Comparison of ENCODE assay signal across 11 mouse cellular contexts in genomic region chr15:97823479-97823878, GRCm38 (mm10). TPM values are rescaled to one million over a fixed set of nuclear protein-coding genes. Genes with fewer than 3 reads are reported as not detected.
DNase-seq lines count a peak whose midpoint lies in the region; ATAC-seq and TF ChIP-seq lines count a peak whose summit lies in the region.
"Had no signal": no experiment of that assay in that cellular context is flagged by ENCODE, and none has a peak within 500 bp of the region (broad histone marks: within the 10 kb centered on the region; RNA-seq: fewer than 3 reads in every experiment).

No protein-coding gene starts in this region.

- no peak for ATAC-seq in neural tube, embryonic 13.5 days (ENCODE audit: low read depth)
- ATAC-seq in neural tube, embryonic 15.5 days (ENCODE audit: low FRiP score): no peak
- ATAC-seq: liver, embryonic 12.5 days had no signal

- no peaks in the 10 kb centered on the region for H3K9me3 ChIP-seq in neural tube, embryonic 13.5 days
- no peaks in the 10 kb centered on the region for H3K9me3 ChIP-seq in neural tube, embryonic 15.5 days (replicated peaks)
- H3K9me3 ChIP-seq: liver, embryonic 12.5 days had no signal

- 0 out of 2 replicates have a peak overlapping the region, but pooled peaks have one; percentile 1 for H3K9ac ChIP-seq in neural tube, embryonic 13.5 days
- H3K9ac ChIP-seq in neural tube, embryonic 15.5 days (replicated peaks): no peak overlapping the region
- H3K9ac ChIP-seq: liver, embryonic 12.5 days had no signal

- 0 out of 2 replicates have a peak overlapping the region, but pooled peaks have one; percentile 6 for H3K27ac ChIP-seq in kidney, adult 2 months (ENCODE audit: insufficient read depth, low read depth, low read length)
- peak overlapping the region; percentile 38; the same call in 1 of the 2 replicates for H3K27ac ChIP-seq in neural tube, embryonic 13.5 days (replicated peaks)
- H3K27ac ChIP-seq in neural tube, embryonic 15.5 days (replicated peaks): no peak overlapping the region
- H3K27ac ChIP-seq: liver, embryonic 12.5 days had no signal

- TF ChIP-seq CTCF in kidney, adult 2 months (conservative IDR thresholded peaks at IDR 0.05; ENCODE audit: insufficient read depth, insufficient read length, low read depth, low read length): no peak

- H3K36me3 ChIP-seq in kidney, adult 2 months (ENCODE audit: control insufficient read depth, insufficient read depth, low read length): no peaks in the 10 kb centered on the region
- 0 out of 2 replicates have a peak, but pooled peaks cover 3% of the 10 kb centered on the region for H3K36me3 ChIP-seq in neural tube, embryonic 13.5 days
- no peaks in the 10 kb centered on the region for H3K36me3 ChIP-seq in neural tube, embryonic 15.5 days

- WGBS in kidney, adult 2 months: 71% methylated on average over 12 of the region's 12 CpGs
- WGBS in neural tube, embryonic 13.5 days: 70% methylated on average over 12 of the region's 12 CpGs
- 62% methylated on average over 12 of the region's 12 CpGs for WGBS in neural tube, embryonic 15.5 days

- no peak overlapping the region for H3K4me2 ChIP-seq in neural tube, embryonic 13.5 days
- no peak overlapping the region for H3K4me2 ChIP-seq in neural tube, embryonic 15.5 days
- H3K4me2 ChIP-seq: liver, embryonic 12.5 days had no signal

- intact Hi-C loops in gastrocnemius, postnatal 14 days (cut with DNase I; ENCODE audit: low total_unique reads): no loop called here

- TF ChIP-seq POLR2A in kidney, adult 2 months (IDR thresholded peaks at IDR 0.05; ENCODE audit: low read depth, low read length): no peak

- no peaks in the 10 kb centered on the region for H3K27me3 ChIP-seq in kidney, adult 2 months (replicated peaks; ENCODE audit: control insufficient read depth, insufficient read depth, low read length)
- H3K27me3 ChIP-seq in neural tube, embryonic 13.5 days: no peaks in the 10 kb centered on the region
- no peaks in the 10 kb centered on the region for H3K27me3 ChIP-seq in neural tube, embryonic 15.5 days (replicated peaks)
- H3K27me3 ChIP-seq: liver, embryonic 12.5 days had no signal

- H3K4me1 ChIP-seq in kidney, adult 2 months (ENCODE audit: control insufficient read depth, insufficient read depth, low read length): peaks cover 35% of the 10 kb centered on the region
- H3K4me1 ChIP-seq in neural tube, embryonic 13.5 days (replicated peaks): peaks cover 87% of the 10 kb centered on the region
- peaks cover 80% of the 10 kb centered on the region for H3K4me1 ChIP-seq in neural tube, embryonic 15.5 days

- H3K4me3 ChIP-seq in kidney, adult 2 months (ENCODE audit: insufficient read depth, low read depth, low read length): no peak overlapping the region
- no peak overlapping the region for H3K4me3 ChIP-seq in neural tube, embryonic 13.5 days
- no peak overlapping the region for H3K4me3 ChIP-seq in neural tube, embryonic 15.5 days (replicated peaks)
- H3K4me3 ChIP-seq: liver, embryonic 12.5 days; myocyte had no signal

- peak; percentile 13 for DNase-seq in gastrocnemius, postnatal 14 days
- no peak for DNase-seq in gastrocnemius, adult 18-20 months (ENCODE audit: low spot score)
- no peak for DNase-seq in kidney, adult 2 months
- DNase-seq in kidney, adult 9 months: no peak
- DNase-seq in layer of hippocampus, postnatal 14 days (ENCODE audit: low spot score in 2 of 2): no peak
- DNase-seq: cerebellum, adult 18-20 months; kidney, postnatal 10 days had no signal

RNA-seq across cellular contexts. Expression of gene Hdac7, which starts 20.8 kb away (rescaled TPM):
- total RNA-seq in gastrocnemius, postnatal 14 days (2021): 10 to 100 TPM; 18.2 to 23.3 TPM
- total RNA-seq in gastrocnemius, adult 18-20 months (2021): 10 to 100 TPM in 1 of 2 experiments, 1 to 10 TPM in 1; 6.2 to 10.3 TPM
- polyA plus RNA-seq in kidney, adult 2 months (2012; rRNA removed): 41.6 and 45.4 TPM in 2 replicates
- polyA plus RNA-seq in neural tube, embryonic 13.5 days (2015; fragmentation: Nextera tagmentation; extraction: Ambion mirVana): 24.9 and 26.1 TPM in 2 replicates
- polyA plus RNA-seq in neural tube, embryonic 15.5 days (2015; fragmentation: Nextera tagmentation; extraction: Ambion mirVana): 26.5 and 32.1 TPM in 2 replicates
- 10 to 100 TPM; 24.9 to 25.0 TPM for total RNA-seq in layer of hippocampus, postnatal 14 days (2021)

RNA-seq across cellular contexts. Expression of gene Slc48a1, which starts 45.2 kb away (rescaled TPM):
- total RNA-seq in gastrocnemius, postnatal 14 days (2021): 10 to 100 TPM; 39.9 to 40.3 TPM
- 10 to 100 TPM; 45.0 to 48.7 TPM for total RNA-seq in gastrocnemius, adult 18-20 months (2021)
- polyA plus RNA-seq in kidney, adult 2 months (2012; rRNA removed): 182 and 203 TPM in 2 replicates
- polyA plus RNA-seq in neural tube, embryonic 13.5 days (2015; fragmentation: Nextera tagmentation; extraction: Ambion mirVana): 54.5 and 66.0 TPM in 2 replicates
- 99.0 and 101 TPM in 2 replicates for polyA plus RNA-seq in neural tube, embryonic 15.5 days (2015; fragmentation: Nextera tagmentation; extraction: Ambion mirVana)
- total RNA-seq in layer of hippocampus, postnatal 14 days (2021): 100 to 1,000 TPM; 131 to 147 TPM

RNA-seq across cellular contexts. Expression of gene Rapgef3, which starts 55.7 kb away (rescaled TPM):
- total RNA-seq in gastrocnemius, postnatal 14 days (2021): 1 to 10 TPM; 6.2 to 9.7 TPM
- total RNA-seq in gastrocnemius, adult 18-20 months (2021): 1 to 10 TPM; 6.6 to 9.0 TPM
- polyA plus RNA-seq in kidney, adult 2 months (2012; rRNA removed): 136 and 184 TPM in 2 replicates
- 10.8 and 12.0 TPM in 2 replicates for polyA plus RNA-seq in neural tube, embryonic 13.5 days (2015; fragmentation: Nextera tagmentation; extraction: Ambion mirVana)
- polyA plus RNA-seq in neural tube, embryonic 15.5 days (2015; fragmentation: Nextera tagmentation; extraction: Ambion mirVana): 12.5 and 19.5 TPM in 2 replicates
- total RNA-seq in layer of hippocampus, postnatal 14 days (2021): 10 to 100 TPM; 39.3 to 40.1 TPM
